Mouse (Mus musculus) ES-E14 (cell line): Measurements from ENCODE around the gene Cacna1d.

ENCODE experiments used
- CHD2 ChIP-seq: IDR thresholded peaks from 2 replicates; pipeline ENCODE4 v1.6.1; 2014; ENCODE audit warnings: mild to moderate bottlenecking, low read depth, low read length, inconsistent platforms
- HCFC1 ChIP-seq: IDR thresholded peaks from 2 replicates; pipeline ENCODE4 v1.6.1; 2012; ENCODE audit warnings: low read length, inconsistent platforms, borderline replicate concordance; ENCODE audit not compliant: insufficient read depth
- ZC3H11A ChIP-seq: IDR thresholded peaks from 2 replicates; pipeline ENCODE4 v1.6.1; 2012; ENCODE audit warnings: low read depth, mild to moderate bottlenecking, inconsistent platforms, low read length, borderline replicate concordance
- ZNF384 ChIP-seq: IDR thresholded peaks from 2 replicates; pipeline ENCODE4 v1.6.1; 2012; ENCODE audit warnings: low read depth, low read length, inconsistent platforms

DNA sequence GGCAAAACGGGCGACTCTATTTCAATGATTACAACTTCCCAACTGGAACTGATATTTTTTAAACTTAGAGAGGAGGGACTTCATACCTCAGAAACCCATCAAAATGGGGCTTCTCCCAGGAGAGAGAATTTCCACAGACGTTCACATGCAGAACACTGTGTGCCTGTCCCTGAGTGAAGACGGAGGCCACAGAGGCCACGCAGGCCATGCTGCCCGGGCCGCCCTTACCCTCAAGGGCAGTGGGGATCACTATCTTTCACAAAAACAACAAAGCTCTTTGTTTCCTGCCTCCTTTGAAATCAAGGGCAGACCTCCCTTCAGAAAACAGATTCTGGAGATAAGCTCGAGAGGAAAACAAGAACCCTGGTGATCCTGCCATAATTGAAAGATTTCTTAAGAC lies 164.2 kb downstream of the Cacna1d start:
- TF ChIP-seq ZNF384: no peak
- TF ChIP-seq ZC3H11A: no peak
- no peak for TF ChIP-seq CHD2
- no peak for TF ChIP-seq HCFC1
